Mouse (Mus musculus) hindbrain, embryonic 10.5 days (tissue): ENCODE measurements around the gene Trmt11. TPM values are rescaled to one million over a fixed set of nuclear protein-coding genes. Genes with fewer than 3 reads are reported as not detected.
"Not testable (repeated sequence)": the region's sequence is repeated elsewhere in the genome, so short reads cannot be mapped to it uniquely, and the experiment has no call there.

Experiments used
- DNase-seq: peaks from one replicate; pipeline ENCODE4 v3.0.0-alpha.2; 2017; ENCODE audit warnings: low spot score
- H3K27ac ChIP-seq: fragments of 300-500 bp; sonication (generic); 2 replicates; pipeline ENCODE4 v1.5.1; 2016; ENCODE audit warnings: mild to moderate bottlenecking, moderate library complexity
- H3K27me3 ChIP-seq: fragments of 300-500 bp; sonication (generic); 2 replicates; pipeline ENCODE4 v1.6.1; 2016; ENCODE audit warnings: mild to moderate bottlenecking; ENCODE audit not compliant: poor library complexity, insufficient read depth, severe bottlenecking
- H3K36me3 ChIP-seq: fragments of 300-500 bp; sonication (generic); 2 replicates; pipeline ENCODE4 v1.6.1; 2016; ENCODE audit warnings: mild to moderate bottlenecking, moderate library complexity
- H3K4me1 ChIP-seq: fragments of 300-500 bp; sonication (generic); replicated peaks from 2 replicates; pipeline ENCODE4 v1.6.1; 2016; ENCODE audit warnings: mild to moderate bottlenecking
- H3K4me3 ChIP-seq: fragments of 300-500 bp; sonication (generic); 2 replicates; pipeline ENCODE4 v1.5.1; 2016; ENCODE audit warnings: mild to moderate bottlenecking, moderate library complexity
- H3K9me3 ChIP-seq: fragments of 300-500 bp; sonication (generic); 2 replicates; pipeline ENCODE4 v1.6.1; 2016; ENCODE audit warnings: mild to moderate bottlenecking, moderate library complexity
- WGBS: fragments of 180-500 bp; shearing (Covaris S2); methylation state at CpG from one replicate; pipeline ENCODE4 v1.1.7; 2016; 5-methylcytosine and 5-hydroxymethylcytosine counted together
- polyA plus RNA-seq: library from polyadenylated mRNA; unstranded; fragments of >200 nt; fragmentation: Nextera tagmentation; extraction: Ambion mirVana; gene quantifications from 2 replicates; pipeline ENCODE4 v1.2.1, GENCODE M21; 2016

Gene Trmt11
- polyA plus RNA-seq, 1 experiment from 2014 or later = 26.3 TPM

GRCm38 (mm10) chr10:30538538-30538815 is 62.1 kb downstream of the Trmt11 start:
- H3K4me1 ChIP-seq = no peaks in the 10 kb centered on the region
- H3K27me3 ChIP-seq = no peaks in the 10 kb centered on the region
- H3K4me3 ChIP-seq = no peak overlapping the region
- no peak for DNase-seq
- 88% methylated on average over 5 of the region's 5 CpGs for WGBS
- H3K9me3 ChIP-seq = no peaks in the 10 kb centered on the region
- H3K36me3 ChIP-seq = peaks cover 72% of the 10 kb centered on the region
- H3K27ac ChIP-seq = no peak overlapping the region

GRCm38 (mm10) chr10:30537734-30538537 is 62.6 kb downstream of the Trmt11 start:
- no peak overlapping the region for H3K4me3 ChIP-seq
- no peaks in the 10 kb centered on the region for H3K27me3 ChIP-seq
- no peaks in the 10 kb centered on the region for H3K4me1 ChIP-seq
- peaks cover 75% of the 10 kb centered on the region for H3K36me3 ChIP-seq
- H3K9me3 ChIP-seq = no peaks in the 10 kb centered on the region
- WGBS = 84% methylated on average over 10 of the region's 10 CpGs
- DNase-seq = no peak
- H3K27ac ChIP-seq = no peak overlapping the region

GRCm38 (mm10) chr10:30535930-30536329 is 64.6 kb downstream of the Trmt11 start:
- 94% methylated on average over 7 of the region's 7 CpGs for WGBS
- H3K27me3 ChIP-seq, H3K4me3 ChIP-seq, H3K27ac ChIP-seq, H3K4me1 ChIP-seq, H3K9me3 ChIP-seq, DNase-seq: not testable (repeated sequence)
- H3K36me3 ChIP-seq = peaks cover 67% of the 10 kb centered on the region

- H3K36me3 ChIP-seq = peaks cover 8% of the 10 kb centered on the region; the same call in 1 of the 2 replicates
- no peaks in the 10 kb centered on the region for H3K9me3 ChIP-seq
- 91% methylated on average over 1 of the region's 1 CpGs for WGBS
- no peaks in the 10 kb centered on the region for H3K27me3 ChIP-seq
- DNase-seq = no peak
- no peaks in the 10 kb centered on the region for H3K4me1 ChIP-seq
- no peak overlapping the region for H3K4me3 ChIP-seq
- no peak overlapping the region for H3K27ac ChIP-seq
These were observed 73.4 kb downstream of the Trmt11 start for GRCm38 (mm10) chr10:30527122-30527521.

- Histone ChIP-seq H3K27ac (no peak overlapping the region), H3K36me3 (no peaks in the 10 kb centered on the region), H3K27me3 (no peaks in the 10 kb centered on the region), H3K4me3 (no peak overlapping the region), H3K4me1 (no peaks in the 10 kb centered on the region), H3K9me3 (no peaks in the 10 kb centered on the region)
- no peak for DNase-seq
These were observed 78.8 kb downstream of the Trmt11 start for GRCm38 (mm10) chr10:30521727-30522126.

GRCm38 (mm10) chr10:30519143-30519542 is 81.4 kb downstream of the Trmt11 start:
- no peaks in the 10 kb centered on the region for H3K27me3 ChIP-seq
- H3K4me1 ChIP-seq = no peaks in the 10 kb centered on the region
- H3K36me3 ChIP-seq = no peaks in the 10 kb centered on the region
- no peak overlapping the region for H3K27ac ChIP-seq
- H3K9me3 ChIP-seq = no peaks in the 10 kb centered on the region
- WGBS = 87% methylated on average over 5 of the region's 5 CpGs
- H3K4me3 ChIP-seq = no peak overlapping the region
- no peak for DNase-seq

- H3K4me1 ChIP-seq = no peaks in the 10 kb centered on the region
- no peak overlapping the region for H3K27ac ChIP-seq
- H3K4me3 ChIP-seq = no peak overlapping the region
- DNase-seq = no peak
- no peaks in the 10 kb centered on the region for H3K27me3 ChIP-seq
- H3K36me3 ChIP-seq = no peaks in the 10 kb centered on the region
- WGBS = 71% methylated on average over 2 of the region's 2 CpGs
- no peaks in the 10 kb centered on the region for H3K9me3 ChIP-seq
These were observed 83.3 kb downstream of the Trmt11 start for GRCm38 (mm10) chr10:30517224-30517623.

GRCm38 (mm10) chr10:30516771-30517170 is 83.8 kb downstream of the Trmt11 start:
- no peak for DNase-seq
- Histone ChIP-seq H3K27me3 (no peaks in the 10 kb centered on the region), H3K9me3 (no peaks in the 10 kb centered on the region), H3K4me3 (no peak overlapping the region), H3K36me3 (no peaks in the 10 kb centered on the region), H3K27ac (no peak overlapping the region), H3K4me1 (no peaks in the 10 kb centered on the region)
- 86% methylated on average over 3 of the region's 3 CpGs for WGBS

GRCm38 (mm10) chr10:30504736-30505135 is 95.8 kb downstream of the Trmt11 start:
- no peaks in the 10 kb centered on the region for H3K4me1 ChIP-seq
- no peaks in the 10 kb centered on the region for H3K27me3 ChIP-seq
- WGBS = 86% methylated on average over 2 of the region's 2 CpGs
- no peak overlapping the region for H3K4me3 ChIP-seq
- H3K36me3 ChIP-seq = no peaks in the 10 kb centered on the region
- no peaks in the 10 kb centered on the region for H3K9me3 ChIP-seq
- no peak overlapping the region for H3K27ac ChIP-seq
- DNase-seq = no peak

GRCm38 (mm10) chr10:30503168-30503567 is 97.4 kb downstream of the Trmt11 start:
- Histone ChIP-seq H3K9me3 (no peaks in the 10 kb centered on the region), H3K4me3 (no peak overlapping the region), H3K36me3 (no peaks in the 10 kb centered on the region), H3K27me3 (no peaks in the 10 kb centered on the region), H3K4me1 (no peaks in the 10 kb centered on the region), H3K27ac (no peak overlapping the region)
- no peak for DNase-seq
- 90% methylated on average over 2 of the region's 2 CpGs for WGBS

GRCm38 (mm10) chr10:30502718-30503117 is 97.8 kb downstream of the Trmt11 start:
- no peaks in the 10 kb centered on the region for H3K36me3 ChIP-seq
- no peaks in the 10 kb centered on the region for H3K9me3 ChIP-seq
- DNase-seq = no peak
- H3K4me1 ChIP-seq = no peaks in the 10 kb centered on the region
- no peaks in the 10 kb centered on the region for H3K27me3 ChIP-seq
- no peak overlapping the region for H3K4me3 ChIP-seq
- no peak overlapping the region for H3K27ac ChIP-seq
- 81% methylated on average over 1 of the region's 1 CpGs for WGBS

- not testable (repeated sequence) for H3K4me3 ChIP-seq, H3K36me3 ChIP-seq, DNase-seq, H3K9me3 ChIP-seq, H3K27ac ChIP-seq, H3K27me3 ChIP-seq, H3K4me1 ChIP-seq
- 81% methylated on average over 19 of the region's 19 CpGs for WGBS
These were observed 102.3 kb downstream of the Trmt11 start for GRCm38 (mm10) chr10:30498223-30498622.
